Mouse (Mus musculus): ENCODE data around the gene Eif2a.
"Not testable (repeated sequence)": the region's sequence is repeated elsewhere in the genome, so short reads cannot be mapped to it uniquely, and the experiment has no call there.

The Eif2a gene

DNA sequence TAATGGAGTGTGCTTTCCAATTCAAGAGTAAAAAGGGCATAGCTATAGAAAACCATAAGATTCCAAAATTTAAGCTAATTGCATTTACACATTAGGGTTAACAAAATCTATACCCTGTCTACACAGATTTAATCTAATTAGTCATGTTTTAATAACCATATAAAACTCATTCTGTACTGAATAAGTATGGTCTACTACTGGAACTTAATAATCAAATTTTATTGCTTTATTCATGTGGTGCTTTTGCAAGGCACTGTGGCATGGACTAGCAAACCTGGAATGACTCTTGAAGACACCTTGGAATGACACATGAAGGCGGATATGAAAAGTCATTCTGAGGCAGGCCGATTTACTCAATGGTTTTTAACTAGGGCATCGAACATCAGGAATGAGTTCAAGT lies 2.2 kb upstream of the Eif2a start:
- no peak for DNase-seq

DNA sequence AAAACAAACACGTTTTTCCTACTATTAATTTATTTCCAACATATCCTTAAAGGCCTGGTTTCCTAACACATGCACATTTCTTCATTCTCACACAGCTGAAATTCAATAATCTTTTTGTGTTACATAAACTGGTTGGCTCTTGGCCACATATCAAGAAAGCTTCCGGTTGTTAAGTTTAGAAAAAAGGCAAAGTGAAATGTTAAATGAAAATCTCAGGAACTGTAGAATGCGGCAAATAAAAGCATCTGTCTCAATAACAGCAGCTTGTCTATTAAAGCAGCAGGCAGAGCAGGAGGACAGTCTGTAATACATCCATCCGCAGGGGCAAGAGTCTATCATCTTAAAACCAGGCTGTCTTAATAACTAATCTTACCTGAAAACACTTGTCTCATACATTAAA lies 1.4 kb upstream of the Eif2a start:
- DNase-seq = no peak

DNA sequence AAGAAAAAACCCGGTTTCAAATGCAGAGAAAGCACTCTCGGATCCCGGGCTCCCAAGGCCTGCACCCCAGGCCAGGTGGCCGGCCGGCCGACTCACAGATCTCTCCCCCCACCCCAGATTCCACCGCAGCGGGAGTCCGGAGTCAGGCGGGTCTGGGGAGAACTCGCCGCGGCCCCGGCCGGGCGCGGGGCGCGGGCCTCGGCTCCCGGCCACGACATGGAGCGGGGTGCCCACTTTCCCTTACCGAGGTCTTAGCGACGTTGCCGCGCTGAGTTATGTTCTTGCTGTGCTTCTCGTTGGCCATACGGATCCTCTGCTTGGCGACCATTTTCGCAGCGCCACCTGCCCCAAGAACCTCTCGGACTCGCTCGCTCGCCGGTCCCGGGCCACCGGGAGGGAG lies 455 bp upstream of the Eif2a start:
- DNase-seq = no peak

DNA sequence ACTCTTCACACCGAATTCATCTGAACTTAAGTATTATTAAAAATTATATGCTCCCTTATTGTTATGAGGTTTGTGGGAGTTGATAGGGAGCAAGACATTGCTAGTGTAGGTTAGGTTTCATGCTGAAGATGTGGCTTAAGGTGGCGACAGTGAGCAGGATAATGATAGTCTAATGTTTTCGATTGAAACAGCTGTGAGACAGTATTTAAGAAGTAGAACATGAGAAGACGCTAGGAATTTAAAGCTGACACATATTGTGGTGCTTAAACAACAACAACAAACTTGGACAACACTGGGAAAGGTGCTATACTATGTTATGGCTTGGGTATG lies 752 bp downstream of the Eif2a start:
- peak; percentile 17 for DNase-seq

DNA sequence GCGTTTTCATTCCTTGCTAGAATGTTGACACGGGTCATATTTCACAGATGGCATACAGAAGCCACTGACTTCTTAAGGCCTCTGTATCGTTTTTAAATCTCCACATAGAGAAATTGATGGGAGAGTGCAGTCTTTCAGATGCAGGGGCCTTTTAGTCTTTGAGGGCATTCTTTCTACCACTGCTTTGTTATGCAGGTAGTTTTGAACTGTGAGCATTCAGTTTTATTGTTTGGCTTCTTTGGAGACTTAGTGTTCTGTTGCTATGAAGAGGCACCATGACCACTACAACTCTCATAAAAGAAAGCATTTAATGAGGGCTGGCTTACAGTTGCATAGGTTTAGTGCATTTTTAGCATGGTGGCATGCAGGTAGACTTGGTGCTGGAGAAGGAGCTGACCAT lies 11.0 kb downstream of the Eif2a start:
- no peak for DNase-seq

DNA sequence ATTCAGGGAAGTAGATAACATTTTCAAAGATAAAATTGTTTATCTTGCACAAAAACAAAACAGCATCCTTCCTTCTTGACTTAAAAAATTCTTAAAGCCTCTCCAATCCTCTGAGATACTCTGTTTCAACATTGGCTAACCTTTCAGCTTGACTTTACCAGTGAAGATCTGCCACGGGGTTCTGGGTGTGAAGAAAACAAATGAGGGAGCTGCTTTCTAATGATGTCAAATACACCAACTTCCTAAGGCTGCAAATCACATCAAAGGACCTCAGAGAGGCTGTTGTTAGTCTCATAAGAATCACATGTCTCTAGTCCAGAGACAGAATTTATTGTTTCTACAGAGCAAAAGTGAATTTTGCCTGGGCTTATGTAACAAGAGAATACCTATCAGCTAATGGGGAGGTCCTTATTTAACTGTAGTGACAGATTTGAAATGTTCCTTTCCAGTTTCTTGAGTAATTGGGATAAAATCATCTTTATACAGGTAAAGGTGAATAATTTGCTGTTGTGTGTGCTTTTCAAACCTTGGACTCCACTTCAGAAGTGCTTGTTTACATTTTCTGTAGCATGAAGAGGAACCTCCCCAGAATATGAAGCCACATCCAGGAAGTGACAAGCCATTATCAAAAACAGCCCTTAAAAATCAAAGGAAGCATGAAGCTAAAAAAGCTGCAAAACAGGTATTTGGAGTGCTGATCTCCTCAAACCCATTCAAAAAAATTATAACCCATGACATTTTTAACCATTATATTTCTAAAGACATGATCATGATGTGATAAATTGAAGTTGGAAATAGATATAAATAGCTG lies 26.6 kb downstream of the Eif2a start:
- DNase-seq = no peak

DNA sequence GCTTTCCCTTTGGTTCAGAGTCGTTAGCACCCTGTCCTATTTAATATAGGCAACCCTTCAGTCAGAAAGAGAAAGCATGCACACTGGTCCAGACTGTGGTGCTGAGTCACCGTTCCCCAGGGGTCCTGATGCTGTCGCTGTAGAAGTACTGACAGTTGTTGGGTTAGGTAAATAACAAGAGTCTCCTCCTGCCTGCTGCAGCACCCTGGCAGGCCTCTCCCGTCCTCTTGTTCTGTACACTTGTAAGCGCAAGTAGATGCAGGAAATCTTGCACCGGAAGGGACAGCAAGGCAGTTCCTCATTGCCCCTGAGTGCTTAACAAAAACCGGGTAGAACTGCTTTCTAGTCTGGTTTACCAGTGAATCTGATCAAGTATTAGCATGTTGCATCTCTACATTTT lies 31.0 kb downstream of the Eif2a start:
- DNase-seq = no peak

DNA sequence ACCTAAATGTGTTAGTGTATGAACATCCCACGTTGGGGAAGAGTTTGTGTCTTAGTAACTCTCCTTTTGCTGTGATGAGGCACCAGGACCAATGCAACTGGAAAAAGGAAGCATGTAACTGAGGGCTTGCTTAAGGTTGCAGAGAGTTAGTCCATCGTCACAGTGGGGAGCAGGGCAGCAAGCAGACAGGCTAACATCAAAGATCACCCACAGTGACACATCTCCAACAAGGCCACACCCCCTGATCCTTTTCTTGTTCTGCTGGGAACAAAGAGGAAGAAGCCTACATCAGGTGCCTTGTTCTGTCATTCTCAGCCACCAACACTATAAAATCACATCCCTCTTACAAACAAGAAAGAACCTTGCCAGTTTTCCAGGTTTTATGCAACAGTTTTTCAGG lies 34.3 kb downstream of the Eif2a start:
- no peak for DNase-seq

DNA sequence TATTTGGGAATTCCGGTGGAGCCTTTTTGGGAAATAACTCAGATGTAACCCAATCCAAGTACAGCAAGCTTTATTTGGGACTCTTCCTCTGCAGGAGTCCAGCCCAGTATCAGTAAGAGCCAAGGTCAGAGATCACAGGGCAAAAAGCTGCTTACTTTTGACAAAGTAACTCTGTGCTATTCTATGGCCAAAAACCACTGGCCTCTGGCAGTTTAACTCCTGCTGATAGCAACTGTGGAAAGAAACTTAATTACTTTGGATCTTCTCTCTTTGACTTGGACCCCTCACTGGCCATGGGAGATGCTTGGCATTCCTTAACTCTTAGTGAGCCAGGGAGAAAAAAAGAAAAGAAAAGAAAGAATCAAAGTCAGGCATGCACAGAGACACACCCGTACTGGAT lies 35.8 kb downstream of the Eif2a start:
- no peak for DNase-seq

DNA sequence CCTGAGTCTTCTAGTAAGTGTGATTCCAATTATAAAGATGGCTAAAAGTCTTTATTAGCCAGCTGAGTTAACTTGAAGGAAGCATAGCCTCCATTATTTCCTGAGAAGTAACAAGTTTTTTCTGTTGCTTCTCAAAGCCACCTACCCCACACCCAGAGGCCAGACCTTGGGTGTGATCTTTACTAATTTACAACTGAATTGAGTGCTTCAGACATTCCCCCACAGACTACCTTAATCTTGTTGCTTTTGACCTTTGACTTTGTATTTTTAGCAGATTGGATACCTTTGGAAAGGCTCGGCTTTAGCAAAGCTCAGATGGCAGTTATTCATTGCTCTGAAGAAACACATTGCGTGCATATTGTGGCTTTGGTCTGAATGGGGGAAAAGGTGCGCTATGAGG lies 45.2 kb downstream of the Eif2a start:
- DNase-seq = no peak

DNA sequence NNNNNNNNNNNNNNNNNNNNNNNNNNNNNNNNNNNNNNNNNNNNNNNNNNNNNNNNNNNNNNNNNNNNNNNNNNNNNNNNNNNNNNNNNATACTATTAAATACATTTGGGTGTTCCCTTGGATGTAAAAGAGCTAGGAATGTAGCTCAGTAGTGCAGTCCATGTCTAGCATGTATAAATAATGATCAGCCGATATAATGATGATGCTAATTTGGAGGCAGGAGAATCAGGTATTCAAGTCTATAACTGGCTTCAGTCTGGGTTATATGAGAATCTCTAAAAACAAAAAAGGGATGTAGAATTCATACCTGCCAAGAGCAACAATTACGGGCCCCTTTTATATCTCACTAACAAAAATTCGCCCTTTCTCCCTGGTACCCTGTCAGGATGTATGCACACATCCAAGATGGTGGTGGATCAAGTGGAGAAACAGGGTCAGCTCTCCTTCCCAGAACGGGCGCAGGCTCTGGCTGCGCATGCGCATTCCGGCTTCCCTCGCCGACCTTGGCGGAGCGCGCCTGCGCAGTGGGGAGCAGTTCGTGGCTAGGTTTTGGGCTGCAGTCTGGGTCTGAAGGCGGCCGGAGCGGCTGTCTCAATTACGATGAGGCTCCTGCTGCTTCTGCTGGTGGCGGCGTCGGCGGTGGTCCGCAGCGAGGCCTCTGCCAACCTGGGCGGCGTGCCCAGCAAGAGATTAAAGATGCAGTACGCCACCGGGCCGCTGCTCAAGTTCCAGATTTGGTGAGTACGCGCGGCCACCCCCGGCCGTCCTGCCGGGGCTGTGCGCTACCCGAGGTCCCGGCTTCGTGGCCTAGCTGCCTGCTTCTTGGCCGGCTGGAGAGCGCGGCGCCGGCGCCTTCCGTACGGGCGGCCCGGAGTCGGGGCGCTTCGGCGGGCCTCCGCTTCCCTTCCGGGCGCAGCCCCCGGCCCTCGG lies 50.8 kb downstream of the Eif2a start, which contains the start of gene Selenot:
Gene Selenot, plus strand, starts transcription at position 500 of the 930 bp plus-strand sequence.
- peak; percentile 98 for DNase-seq

DNA sequence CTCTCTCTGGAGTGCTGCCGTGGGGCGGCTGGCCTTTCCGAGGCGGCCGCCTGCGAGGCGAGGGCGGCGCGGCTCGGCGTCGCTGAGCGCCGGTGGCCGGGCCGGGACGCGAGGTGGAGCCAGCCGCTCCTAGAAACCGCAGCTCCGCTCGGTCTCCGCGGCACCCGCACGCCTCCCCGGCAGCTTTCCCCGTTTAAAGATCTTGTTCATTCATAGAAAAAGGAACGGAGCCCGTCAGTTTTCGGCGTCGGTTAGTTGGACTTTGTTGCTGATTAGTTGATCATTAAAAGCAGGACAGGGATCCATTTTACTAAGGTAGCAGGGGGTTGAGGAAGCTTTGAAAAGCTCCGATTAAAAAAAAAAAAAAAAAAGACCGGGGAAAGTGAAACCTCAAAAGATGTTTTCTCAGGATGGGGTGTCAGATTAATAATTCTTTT lies 51.5 kb downstream of the Eif2a start:
- DNase-seq = no peak

DNA sequence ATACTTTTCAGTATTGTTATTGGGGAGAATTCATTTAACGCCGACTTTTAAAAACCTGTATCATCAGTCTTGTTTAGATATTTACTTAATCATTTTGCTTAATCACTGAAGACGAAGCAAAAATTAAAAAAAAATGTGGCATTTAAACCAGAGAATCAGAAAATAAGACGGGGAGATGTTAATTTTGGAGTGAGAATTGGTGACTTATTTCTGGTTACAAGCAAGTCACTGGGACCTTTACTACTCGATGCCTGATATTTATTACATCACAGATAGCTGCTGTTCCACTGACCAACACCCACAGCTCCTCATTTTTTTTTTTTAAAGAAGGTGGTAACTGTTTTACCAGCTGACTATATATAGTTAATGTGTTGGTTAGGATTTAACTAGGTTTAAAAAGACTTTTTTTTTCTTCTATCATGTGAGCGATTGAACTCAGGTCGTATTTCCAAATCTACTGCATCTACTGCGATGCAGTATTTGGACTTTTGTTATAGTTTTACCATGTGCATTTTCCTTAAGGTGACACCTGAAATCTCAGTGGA lies 52.0 kb downstream of the Eif2a start:
- DNase-seq = no peak

DNA sequence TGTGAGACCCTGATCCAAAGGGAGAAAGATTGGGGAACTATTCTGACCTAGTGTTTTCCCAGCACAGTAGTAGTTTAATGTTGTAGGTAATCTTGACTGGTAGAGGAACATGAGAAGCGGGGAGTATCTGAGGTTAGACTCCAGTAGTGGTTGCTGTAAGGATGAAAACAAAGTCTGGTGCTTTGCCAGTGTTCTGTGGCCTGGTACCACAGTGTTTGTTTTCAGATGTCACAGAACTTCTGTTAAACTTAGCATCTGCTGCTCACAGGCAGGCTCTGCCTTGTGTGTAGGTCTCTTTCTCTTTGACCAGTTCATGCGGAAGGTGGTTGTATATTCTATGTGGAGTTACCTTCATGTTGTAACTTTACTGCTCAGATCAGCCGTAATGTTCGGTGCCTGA lies 55.9 kb downstream of the Eif2a start:
- no peak for DNase-seq

DNA sequence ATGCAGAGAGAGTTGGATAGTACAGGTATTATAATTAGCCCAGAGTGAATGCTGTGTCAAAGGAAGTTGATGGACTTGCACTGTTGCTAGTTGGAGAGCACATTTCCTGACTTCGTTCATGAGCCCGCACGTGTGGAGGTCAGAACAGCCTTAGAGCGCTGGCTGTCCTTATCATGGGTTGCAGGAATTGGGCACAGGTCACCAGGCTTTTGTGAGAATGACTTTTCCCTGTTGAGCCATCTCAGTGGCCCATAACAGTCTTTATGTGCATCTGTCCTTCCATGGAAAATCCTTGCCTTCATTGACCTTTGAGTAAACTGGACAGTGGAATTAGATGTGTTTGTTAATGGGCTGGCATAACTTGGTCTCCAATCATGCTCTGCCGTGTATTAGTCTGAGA lies 56.7 kb downstream of the Eif2a start:
- no peak for DNase-seq

DNA sequence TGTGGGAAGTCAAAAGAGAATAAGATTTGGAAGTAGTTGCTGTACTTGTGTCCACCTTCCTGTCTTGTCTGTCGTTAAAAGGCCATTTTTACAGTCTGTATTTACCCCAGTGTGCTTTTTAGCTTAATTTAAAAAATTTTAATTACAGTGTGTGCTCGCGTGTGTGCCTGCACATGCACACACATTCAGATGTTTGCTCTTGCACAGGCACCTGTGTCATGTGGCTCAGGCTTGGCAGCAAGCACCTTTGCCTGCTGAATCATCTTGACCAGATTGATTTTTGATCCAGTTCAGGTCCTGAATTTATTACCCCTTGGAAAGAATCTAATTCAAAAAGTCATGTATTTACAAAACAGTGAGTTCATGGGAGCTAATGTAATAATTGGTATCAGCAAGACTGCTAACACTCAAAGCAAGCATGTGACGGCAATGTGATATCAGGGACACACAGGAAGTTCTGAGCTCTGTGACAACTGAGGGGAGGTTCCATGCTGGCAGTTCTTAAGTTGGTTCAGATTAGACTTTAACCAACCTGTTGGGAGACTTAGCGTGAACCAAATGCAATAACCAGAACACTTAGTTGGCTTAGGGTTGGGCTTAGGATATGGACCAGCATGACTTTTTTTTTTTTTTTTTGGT lies 57.3 kb downstream of the Eif2a start:
- no peak for DNase-seq

DNA sequence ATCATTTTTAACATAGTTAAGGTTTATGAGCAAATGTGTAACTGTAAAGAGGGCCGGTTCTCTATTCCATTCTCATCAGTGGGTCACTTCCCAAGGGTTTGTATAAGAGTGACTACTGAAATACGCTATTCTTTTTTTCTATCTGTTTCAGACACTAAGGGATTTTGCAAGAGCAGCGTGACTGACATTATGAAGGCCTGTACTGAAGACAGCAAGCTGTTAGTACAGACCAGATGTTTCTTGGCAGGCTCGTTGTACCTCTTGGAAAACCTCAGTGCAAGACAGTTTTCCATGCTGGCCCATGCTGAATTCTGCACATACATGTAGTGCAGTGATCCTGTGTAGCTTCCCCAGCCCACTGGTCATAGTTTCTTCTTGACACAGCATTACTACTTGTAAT lies 64.9 kb downstream of the Eif2a start:
- DNase-seq = not testable (repeated sequence)

DNA sequence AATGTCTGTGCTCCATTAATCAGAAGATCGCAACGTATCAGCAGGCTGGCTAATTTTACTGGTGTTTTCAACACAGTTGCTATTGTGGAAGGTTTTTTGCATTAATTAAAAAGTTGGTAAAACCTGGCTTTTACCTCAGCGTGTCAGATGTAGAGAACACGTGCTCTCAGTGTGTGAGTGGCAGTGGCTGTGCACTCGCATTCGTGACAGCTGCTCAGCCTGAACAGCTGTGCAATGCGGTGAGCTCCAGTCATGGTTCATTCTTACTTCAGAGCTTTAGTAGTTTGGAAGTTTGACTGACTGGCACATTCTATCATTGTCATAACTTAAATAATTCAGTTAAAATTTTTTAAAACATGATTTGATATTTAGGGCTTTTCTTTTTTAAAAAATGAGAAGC lies 67.0 kb downstream of the Eif2a start:
- DNase-seq = not testable (repeated sequence)

DNA sequence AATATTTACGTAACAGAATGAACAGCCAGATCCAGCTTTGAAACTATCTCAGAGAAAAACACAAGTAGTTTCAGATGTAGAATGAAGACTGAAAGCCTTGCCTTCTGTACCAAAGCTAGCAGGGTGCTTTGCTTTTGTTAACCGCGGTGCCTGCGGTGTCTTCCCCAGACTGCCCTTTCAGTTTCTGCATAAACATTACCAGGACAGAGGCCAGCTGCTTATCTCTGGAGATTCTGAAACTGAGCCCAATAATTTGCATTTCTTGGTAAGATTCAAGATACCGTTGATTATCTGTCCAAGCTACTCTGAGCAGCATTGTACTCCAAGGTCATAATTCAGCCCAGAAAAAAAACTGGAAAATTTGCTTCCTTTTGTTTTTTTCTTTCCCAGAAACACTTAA lies 68.0 kb downstream of the Eif2a start:
- no peak for DNase-seq

All from thymus, postnatal 4 days (tissue).